Mouse (Mus musculus) intestine, embryonic 16.5 days (tissue): ENCODE data around the gene Crkl. TPM values are rescaled to one million over a fixed set of nuclear protein-coding genes. Genes with fewer than 3 reads are reported as not detected.
A peak's percentile ranks its signal among the peaks of the same experiment; 100 is the strongest.
"Not testable (repeated sequence)": the region's sequence is repeated elsewhere in the genome, so short reads cannot be mapped to it uniquely, and the experiment has no call there.

ENCODE experiments used
- ATAC-seq: fragments of 200-750 bp; cut with Nextera tagmentation; 2 replicates; pipeline ENCODE4 v1.8.0; 2017; ENCODE audit warnings: moderate TSS enrichment, moderate library complexity
- H3K27ac ChIP-seq: fragments of 300-500 bp; sonication (generic); 2 replicates; pipeline ENCODE4 v1.5.1; 2014; ENCODE audit warnings: mild to moderate bottlenecking, low read length
- H3K27me3 ChIP-seq: fragments of 300-500 bp; sonication (generic); replicated peaks from 2 replicates; pipeline ENCODE4 v1.6.1; 2014; ENCODE audit warnings: low read length, control low read depth, mixed read lengths; ENCODE audit not compliant: control insufficient read depth, insufficient read depth
- H3K36me3 ChIP-seq: fragments of 300-500 bp; sonication (generic); 2 replicates; pipeline ENCODE4 v1.6.1; 2014; ENCODE audit warnings: low read length, control low read depth; ENCODE audit not compliant: control insufficient read depth, insufficient read depth
- H3K4me1 ChIP-seq: fragments of 300-500 bp; sonication (generic); 2 replicates; pipeline ENCODE4 v1.6.1; 2014; ENCODE audit warnings: low read length, control low read depth, mixed read lengths; ENCODE audit not compliant: control insufficient read depth, insufficient read depth
- H3K4me2 ChIP-seq: fragments of 300-500 bp; sonication (generic); 2 replicates; pipeline ENCODE4 v1.6.1; 2014; ENCODE audit warnings: low read depth, low read length, control low read depth
- H3K4me3 ChIP-seq: fragments of 300-500 bp; sonication (generic); 2 replicates; pipeline ENCODE4 v1.5.1; 2014; ENCODE audit warnings: mild to moderate bottlenecking, low read length
- H3K9ac ChIP-seq: fragments of 300-500 bp; sonication (generic); 2 replicates; pipeline ENCODE4 v1.6.1; 2014; ENCODE audit warnings: low read depth, low read length
- H3K9me3 ChIP-seq: fragments of 300-500 bp; sonication (generic); 2 replicates; pipeline ENCODE4 v1.6.1; 2016; ENCODE audit warnings: low read length, control low read depth; ENCODE audit not compliant: control insufficient read depth
- WGBS: fragments of 180-500 bp; shearing (Covaris S2); extraction: QIAGEN DNeasy Blood & Tissue Kit; methylation state at CpG from one replicate; pipeline ENCODE4 v1.1.7; 2014; 5-methylcytosine and 5-hydroxymethylcytosine counted together
- polyA plus RNA-seq: library from polyadenylated mRNA; unstranded; fragments of >200 nt; fragmentation: Nextera tagmentation; extraction: Ambion mirVana; gene quantifications from 2 replicates; pipeline ENCODE4 v1.2.1, GENCODE M21; 2015

Gene Crkl
- polyA plus RNA-seq, 1 experiment from 2014 or later, result 42.9 TPM

GRCm38 (mm10) chr16:17496499-17497305, 44.9 kb downstream of the Crkl start:
- no peaks in the 10 kb centered on the region for H3K9me3 ChIP-seq
- ATAC-seq, result 0 out of 2 replicates have a peak, but pooled peaks have one; percentile 26
- no peak overlapping the region for H3K27ac ChIP-seq
- H3K4me3 ChIP-seq, result no peak overlapping the region
- no peak overlapping the region for H3K4me2 ChIP-seq
- no peaks in the 10 kb centered on the region for H3K27me3 ChIP-seq
- no peak overlapping the region for H3K9ac ChIP-seq
- H3K36me3 ChIP-seq, result no peaks in the 10 kb centered on the region
- H3K4me1 ChIP-seq, result 0 out of 2 replicates have a peak, but pooled peaks cover 5% of the 10 kb centered on the region
- 56% methylated on average over 2 of the region's 2 CpGs for WGBS

DNA sequence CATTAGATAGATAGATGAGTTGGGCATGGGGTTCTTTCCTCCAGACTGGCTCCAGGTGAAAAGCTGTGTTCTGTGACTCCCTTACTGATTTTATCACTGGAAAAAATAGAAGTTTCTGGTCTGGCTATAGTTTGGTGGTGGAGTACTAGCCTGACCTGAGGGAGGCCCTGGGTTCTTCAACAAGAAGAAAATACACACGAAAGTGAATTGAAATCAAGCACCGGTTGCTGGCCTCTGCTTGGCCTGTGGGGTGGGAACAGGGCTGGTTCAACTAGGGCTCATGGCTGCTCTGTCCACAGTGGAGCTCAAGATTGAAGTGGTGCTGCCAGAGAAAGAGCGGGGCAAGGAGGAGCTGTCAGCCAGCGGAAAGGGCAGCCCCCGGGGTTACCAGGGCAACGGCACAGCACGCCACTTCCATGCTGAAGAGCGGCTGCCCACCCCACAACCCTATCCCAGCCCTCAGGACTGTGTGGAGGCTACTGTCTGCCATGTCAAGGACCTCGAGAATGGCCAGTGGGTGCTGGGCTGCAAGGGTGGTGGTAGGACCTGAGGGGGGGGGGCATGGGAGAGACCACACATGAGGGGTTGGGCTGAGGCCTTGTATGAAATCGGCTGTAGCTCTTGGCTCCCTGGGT, 47.6 kb downstream of the Crkl start:
- no peak for ATAC-seq
- H3K4me2 ChIP-seq, result no peak overlapping the region
- H3K9ac ChIP-seq, result no peak overlapping the region
- 0 out of 2 replicates have a peak, but pooled peaks cover 5% of the 10 kb centered on the region for H3K4me1 ChIP-seq
- no peaks in the 10 kb centered on the region for H3K9me3 ChIP-seq
- H3K27ac ChIP-seq, result no peak overlapping the region
- no peak overlapping the region for H3K4me3 ChIP-seq
- H3K36me3 ChIP-seq, result no peaks in the 10 kb centered on the region
- WGBS, result 42% methylated on average over 10 of the region's 10 CpGs
- no peaks in the 10 kb centered on the region for H3K27me3 ChIP-seq

- Histone ChIP-seq H3K4me3 (no peak overlapping the region), H3K4me2 (no peak overlapping the region), H3K9me3 (no peaks in the 10 kb centered on the region), H3K9ac (no peak overlapping the region), H3K27me3 (no peaks in the 10 kb centered on the region), H3K36me3 (no peaks in the 10 kb centered on the region), H3K27ac (no peak overlapping the region), H3K4me1 (no peaks in the 10 kb centered on the region)
- no peak for ATAC-seq
- WGBS, result 77% methylated on average over 4 of the region's 4 CpGs
Measured at GRCm38 (mm10) chr16:17502681-17503080, 50.9 kb downstream of the Crkl start.

GRCm38 (mm10) chr16:17507018-17507552, 55.3 kb downstream of the Crkl start:
- no peaks in the 10 kb centered on the region for H3K27me3 ChIP-seq
- peaks cover 13% of the 10 kb centered on the region for H3K4me1 ChIP-seq
- no peaks in the 10 kb centered on the region for H3K9me3 ChIP-seq
- H3K4me3 ChIP-seq, result no peak overlapping the region
- H3K27ac ChIP-seq, result no peak overlapping the region
- no peaks in the 10 kb centered on the region; the same call in 1 of the 2 replicates for H3K36me3 ChIP-seq
- no peak overlapping the region for H3K9ac ChIP-seq
- no peak overlapping the region for H3K4me2 ChIP-seq
- WGBS, result 83% methylated on average over 5 of the region's 5 CpGs
- no peak for ATAC-seq

- Histone ChIP-seq H3K4me2 (peak overlapping the region; percentile 64), H3K27ac (peak overlapping the region; percentile 90), H3K9ac (peak overlapping the region; percentile 80), H3K4me3 (peak overlapping the region; percentile 74), H3K4me1 (peaks cover 13% of the 10 kb centered on the region)
- H3K9me3 ChIP-seq, ATAC-seq, H3K27me3 ChIP-seq, H3K36me3 ChIP-seq: not testable (repeated sequence)
- WGBS, result 28% methylated on average over 3 of the region's 3 CpGs
Measured at GRCm38 (mm10) chr16:17508031-17508430, 56.2 kb downstream of the Crkl start.

GRCm38 (mm10) chr16:17508546-17509239, 56.9 kb downstream of the Crkl start, which contains the start of gene Lztr1:
TSS of gene Lztr1 (plus strand) at chr16:17508688.
- peak within 1 kb of the TSS; percentile 74 for H3K4me3 ChIP-seq
- H3K27me3 ChIP-seq, result no peaks in the 10 kb centered on the region
- H3K9me3 ChIP-seq, result no peaks in the 10 kb centered on the region
- peak within 1 kb of the TSS; percentile 64 for H3K4me2 ChIP-seq
- peak within 1 kb of the TSS; percentile 90 for H3K27ac ChIP-seq
- peak within 1 kb of the TSS; percentile 80 for H3K9ac ChIP-seq
- peaks cover 13% of the 10 kb centered on the region for H3K4me1 ChIP-seq
- peak; percentile 98 for ATAC-seq
- peaks cover 7% of the 10 kb centered on the region for H3K36me3 ChIP-seq
- WGBS, result under 1% methylated on average over 50 of the region's 50 CpGs

DNA sequence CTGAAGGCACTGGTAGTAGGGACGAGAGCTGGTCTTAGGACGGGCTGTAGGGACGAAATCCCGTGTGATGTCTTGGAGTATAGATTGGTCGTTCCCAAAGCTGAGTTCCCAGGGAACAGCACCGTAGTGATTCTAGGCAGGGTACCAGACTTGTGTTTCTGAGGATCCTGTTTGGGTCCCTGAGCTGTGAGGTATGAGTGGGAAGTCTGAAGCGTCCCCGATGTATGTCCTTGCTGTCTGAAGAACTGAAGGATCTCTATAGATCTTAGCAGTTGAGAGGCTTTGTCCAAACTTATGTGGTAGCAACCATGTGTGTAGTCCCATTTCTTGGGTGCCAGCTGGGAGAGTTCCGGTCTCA, 57.4 kb downstream of the Crkl start:
- H3K36me3 ChIP-seq, result peaks cover 11% of the 10 kb centered on the region
- peak overlapping the region; percentile 64 for H3K4me2 ChIP-seq
- H3K9me3 ChIP-seq, result no peaks in the 10 kb centered on the region
- H3K27me3 ChIP-seq, result no peaks in the 10 kb centered on the region
- no peak for ATAC-seq
- peak overlapping the region; percentile 74 for H3K4me3 ChIP-seq
- 9% methylated on average over 9 of the region's 9 CpGs for WGBS
- H3K27ac ChIP-seq, result peak overlapping the region; percentile 90
- peak overlapping the region; percentile 80 for H3K9ac ChIP-seq
- H3K4me1 ChIP-seq, result peaks cover 13% of the 10 kb centered on the region

DNA sequence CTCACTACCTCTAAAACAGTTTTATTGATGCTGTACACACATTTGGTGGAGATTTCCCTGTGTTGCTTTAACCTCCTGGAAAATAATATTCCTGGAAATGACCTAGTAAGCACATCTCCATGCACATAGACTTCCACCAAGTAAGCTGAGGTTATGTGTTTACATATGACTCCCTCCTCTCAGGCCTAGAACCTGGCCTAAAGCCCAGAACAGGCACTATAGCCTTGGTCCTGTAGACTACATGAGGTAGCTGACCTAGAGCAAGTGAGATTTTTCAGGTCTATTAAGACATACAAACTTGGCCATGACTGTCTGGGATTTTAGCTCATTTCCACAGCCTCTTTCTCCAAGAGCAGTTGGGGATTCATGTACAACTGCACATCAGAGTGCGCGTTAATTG, 58.4 kb downstream of the Crkl start:
- Histone ChIP-seq H3K36me3 (peaks cover 11% of the 10 kb centered on the region), H3K9ac (no peak overlapping the region), H3K27ac (peak overlapping the region; percentile 25)

DNA sequence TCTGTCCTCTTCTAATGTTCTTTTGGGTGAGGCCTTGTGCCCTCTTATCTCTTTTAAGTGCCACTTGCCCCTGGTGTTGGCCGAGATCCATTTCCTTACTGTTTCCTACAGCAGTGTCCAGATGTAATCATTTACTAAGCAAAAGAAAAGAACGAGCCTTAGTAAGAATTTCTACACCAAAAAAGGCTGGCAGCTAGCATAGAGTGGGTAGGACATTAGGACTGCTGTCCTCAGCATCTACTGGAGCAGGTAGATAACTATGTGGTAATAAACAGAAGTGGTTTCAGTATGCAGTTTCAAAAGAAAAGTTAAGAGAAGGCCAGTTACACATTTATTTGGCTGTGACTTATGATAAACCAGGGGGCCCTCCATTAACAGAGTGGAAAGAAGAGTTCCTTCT, 58.9 kb downstream of the Crkl start:
- peaks cover 13% of the 10 kb centered on the region for H3K4me1 ChIP-seq
- 0 out of 2 replicates have a peak overlapping the region, but pooled peaks have one; percentile 5 for H3K9ac ChIP-seq
- 0 out of 2 replicates have a peak overlapping the region, but pooled peaks have one; percentile 13 for H3K4me3 ChIP-seq
- H3K9me3 ChIP-seq, result no peaks in the 10 kb centered on the region
- no peaks in the 10 kb centered on the region for H3K27me3 ChIP-seq
- peak overlapping the region; percentile 64; the same call in 1 of the 2 replicates for H3K4me2 ChIP-seq
- WGBS, result 65% methylated on average over 2 of the region's 2 CpGs
- peak overlapping the region; percentile 25 for H3K27ac ChIP-seq
- ATAC-seq, result 0 out of 2 replicates have a peak, but pooled peaks have one; percentile 3
- peaks cover 11% of the 10 kb centered on the region for H3K36me3 ChIP-seq

More for the DNA sequence above, 58.4 kb downstream of the Crkl start:
- no peak for ATAC-seq
- Histone ChIP-seq H3K4me1 (peaks cover 13% of the 10 kb centered on the region), H3K4me3 (0 out of 2 replicates have a peak overlapping the region, but pooled peaks have one; percentile 1), H3K9me3 (no peaks in the 10 kb centered on the region), H3K27me3 (no peaks in the 10 kb centered on the region), H3K4me2 (peak overlapping the region; percentile 64)
- WGBS, result 100% methylated on average over 2 of the region's 2 CpGs
